Mouse (Mus musculus): ENCODE measurements at regions not wholly inside any gene's neighbourhood (a gene's known extent, or its start where the extent isn't known, plus 50 kb on each side); places are given as distances from the start of the nearest gene placed in this dataset.
A peak's percentile ranks its signal among the peaks of the same experiment; 100 is the strongest.

DNA sequence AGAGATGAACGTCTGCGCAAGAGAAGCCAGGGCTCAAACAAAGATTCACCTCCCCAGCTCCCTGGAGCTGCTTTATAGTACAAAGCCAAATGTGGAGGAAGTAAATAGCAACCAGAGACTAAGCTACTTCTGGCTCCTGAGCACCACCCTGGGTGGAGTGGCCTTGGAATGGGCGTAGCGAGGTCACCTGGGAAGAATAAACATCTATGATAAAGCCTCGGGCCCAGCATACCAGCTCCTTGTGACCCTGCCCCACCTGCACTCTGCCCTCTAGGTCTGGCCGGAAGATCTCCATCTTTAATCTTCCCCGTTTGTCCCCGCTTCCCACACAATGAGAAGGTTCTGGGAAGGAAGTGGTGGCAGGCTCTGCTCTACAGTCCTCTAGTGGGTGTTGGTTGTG lies 61.0 kb upstream of the Ptpn3 start:
- no peaks in the 10 kb centered on the region for H3K9me3 ChIP-seq (replicated peaks; ENCODE audit: control insufficient read depth, low read length)
- H3K4me2 ChIP-seq (ENCODE audit: low read depth, low read length): no peak overlapping the region
- DNase-seq (ENCODE audit: low spot score) (no peak), ATAC-seq (ENCODE audit: insufficient read depth, low read depth) (no peak)
- H3K27ac ChIP-seq (ENCODE audit: low read depth): no peak overlapping the region
- no peaks in the 10 kb centered on the region for H3K36me3 ChIP-seq (replicated peaks; ENCODE audit: control insufficient read depth, insufficient read depth, low read length)
- 73% methylated on average over 8 of the region's 8 CpGs for WGBS
- H3K4me3 ChIP-seq (ENCODE audit: low read depth, low read length): no peak overlapping the region
- H3K4me1 ChIP-seq (ENCODE audit: control insufficient read depth, insufficient read depth): no peaks in the 10 kb centered on the region
- no peaks in the 10 kb centered on the region for H3K27me3 ChIP-seq (ENCODE audit: control insufficient read depth, insufficient read depth, low read length)
- TF ChIP-seq EP300 (IDR thresholded peaks at IDR 0.05; ENCODE audit: low read depth): no peak
- TF ChIP-seq CTCF (IDR thresholded peaks at IDR 0.05; ENCODE audit: low read depth): no peak
- H3K9ac ChIP-seq (replicated peaks; ENCODE audit: low read depth, low read length): no peak overlapping the region

GRCm38 (mm10) chr4:57369736-57370373 lies 64.2 kb upstream of the Palm2 start:
- no peak overlapping the region for H3K4me2 ChIP-seq (ENCODE audit: low read depth, low read length)
- DNase-seq (ENCODE audit: low spot score): peak; percentile 82
- H3K4me3 ChIP-seq (ENCODE audit: low read depth, low read length): no peak overlapping the region
- H3K27ac ChIP-seq (ENCODE audit: low read depth): no peak overlapping the region
- no peaks in the 10 kb centered on the region for H3K9me3 ChIP-seq (replicated peaks; ENCODE audit: control insufficient read depth, low read length)
- ATAC-seq (ENCODE audit: insufficient read depth, low read depth): peak; percentile 73; the same call in 1 of the 2 replicates
- WGBS: 12% methylated on average over 12 of the region's 12 CpGs
- no peaks in the 10 kb centered on the region for H3K36me3 ChIP-seq (replicated peaks; ENCODE audit: control insufficient read depth, insufficient read depth, low read length)
- no peaks in the 10 kb centered on the region for H3K27me3 ChIP-seq (ENCODE audit: control insufficient read depth, insufficient read depth, low read length)
- TF ChIP-seq EP300 (IDR thresholded peaks at IDR 0.05; ENCODE audit: low read depth) (no peak), CTCF (IDR thresholded peaks at IDR 0.05; ENCODE audit: low read depth) (peak; percentile 87)
- H3K9ac ChIP-seq (replicated peaks; ENCODE audit: low read depth, low read length): no peak overlapping the region
- no peaks in the 10 kb centered on the region for H3K4me1 ChIP-seq (ENCODE audit: control insufficient read depth, insufficient read depth)

GRCm38 (mm10) chr4:57377872-57378271 lies 56.2 kb upstream of the Palm2 start:
- Histone ChIP-seq H3K4me1 (ENCODE audit: control insufficient read depth, insufficient read depth) (no peaks in the 10 kb centered on the region), H3K9me3 (replicated peaks; ENCODE audit: control insufficient read depth, low read length) (no peaks in the 10 kb centered on the region), H3K4me3 (ENCODE audit: low read depth, low read length) (no peak overlapping the region), H3K27me3 (ENCODE audit: control insufficient read depth, insufficient read depth, low read length) (no peaks in the 10 kb centered on the region), H3K4me2 (ENCODE audit: low read depth, low read length) (no peak overlapping the region), H3K27ac (ENCODE audit: low read depth) (no peak overlapping the region), H3K9ac (replicated peaks; ENCODE audit: low read depth, low read length) (no peak overlapping the region), H3K36me3 (replicated peaks; ENCODE audit: control insufficient read depth, insufficient read depth, low read length) (no peaks in the 10 kb centered on the region)
- TF ChIP-seq EP300 (IDR thresholded peaks at IDR 0.05; ENCODE audit: low read depth): no peak
- no peak for TF ChIP-seq CTCF (IDR thresholded peaks at IDR 0.05; ENCODE audit: low read depth)
- no peak for DNase-seq (ENCODE audit: low spot score)
- no peak for ATAC-seq (ENCODE audit: insufficient read depth, low read depth)
- 27% methylated on average over 5 of the region's 5 CpGs for WGBS

DNA sequence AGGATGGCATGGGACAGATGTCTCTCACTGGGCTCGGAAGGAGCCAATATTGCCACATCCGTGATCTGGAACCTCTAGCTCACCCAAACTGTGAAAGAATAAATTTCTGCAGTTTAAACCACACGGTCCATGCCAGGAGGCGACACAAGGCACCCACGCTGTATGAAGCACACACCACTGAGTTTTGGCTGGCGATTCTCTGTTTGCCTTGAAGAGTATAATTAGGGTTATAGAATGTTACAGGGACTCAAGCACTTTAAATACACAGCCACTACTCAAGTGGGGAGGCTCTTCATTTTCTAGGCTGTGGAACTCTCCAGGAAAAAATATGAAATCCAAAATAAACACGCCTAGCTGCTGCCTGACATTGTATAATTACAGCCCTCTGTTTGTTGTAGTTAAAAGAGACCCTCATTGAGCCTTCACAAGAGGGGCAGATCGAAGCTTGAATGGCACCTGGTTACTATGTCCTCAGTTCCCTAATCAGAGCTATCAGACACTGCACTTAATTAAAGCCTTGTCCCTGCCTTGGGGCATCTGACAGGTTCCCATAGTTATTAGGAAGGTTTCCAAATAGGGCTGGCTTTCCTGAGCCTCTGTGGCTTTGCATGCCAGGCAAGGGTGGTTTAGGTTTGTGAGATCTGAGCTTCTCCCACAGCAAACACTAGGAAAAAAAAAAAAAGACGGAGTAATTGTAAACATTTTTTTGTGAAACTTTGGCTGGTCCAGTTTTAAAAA lies 53.8 kb upstream of the Palm2 start:
- no peak for ATAC-seq (ENCODE audit: insufficient read depth, low read depth)
- Histone ChIP-seq H3K4me1 (ENCODE audit: control insufficient read depth, insufficient read depth) (no peaks in the 10 kb centered on the region), H3K27me3 (ENCODE audit: control insufficient read depth, insufficient read depth, low read length) (no peaks in the 10 kb centered on the region), H3K9ac (replicated peaks; ENCODE audit: low read depth, low read length) (no peak overlapping the region), H3K4me3 (ENCODE audit: low read depth, low read length) (no peak overlapping the region), H3K9me3 (replicated peaks; ENCODE audit: control insufficient read depth, low read length) (no peaks in the 10 kb centered on the region), H3K4me2 (ENCODE audit: low read depth, low read length) (no peak overlapping the region), H3K27ac (ENCODE audit: low read depth) (no peak overlapping the region), H3K36me3 (replicated peaks; ENCODE audit: control insufficient read depth, insufficient read depth, low read length) (no peaks in the 10 kb centered on the region)
- TF ChIP-seq CTCF (IDR thresholded peaks at IDR 0.05; ENCODE audit: low read depth) (no peak), EP300 (IDR thresholded peaks at IDR 0.05; ENCODE audit: low read depth) (no peak)
- WGBS: 82% methylated on average over 9 of the region's 9 CpGs
- DNase-seq (ENCODE audit: low spot score): no peak

- H3K27me3 ChIP-seq (ENCODE audit: control insufficient read depth, insufficient read depth, low read length): no peaks in the 10 kb centered on the region
- ATAC-seq (ENCODE audit: insufficient read depth, low read depth): no peak
- no peak for DNase-seq (ENCODE audit: low spot score)
- WGBS: 72% methylated on average over 4 of the region's 4 CpGs
- H3K9me3 ChIP-seq (replicated peaks; ENCODE audit: control insufficient read depth, low read length): no peaks in the 10 kb centered on the region
- H3K4me1 ChIP-seq (ENCODE audit: control insufficient read depth, insufficient read depth): no peaks in the 10 kb centered on the region
- TF ChIP-seq CTCF (IDR thresholded peaks at IDR 0.05; ENCODE audit: low read depth): no peak
- no peak for TF ChIP-seq EP300 (IDR thresholded peaks at IDR 0.05; ENCODE audit: low read depth)
- no peak overlapping the region for H3K27ac ChIP-seq (ENCODE audit: low read depth)
- H3K9ac ChIP-seq (replicated peaks; ENCODE audit: low read depth, low read length): no peak overlapping the region
- H3K4me3 ChIP-seq (ENCODE audit: low read depth, low read length): no peak overlapping the region
- H3K36me3 ChIP-seq (replicated peaks; ENCODE audit: control insufficient read depth, insufficient read depth, low read length): no peaks in the 10 kb centered on the region
- H3K4me2 ChIP-seq (ENCODE audit: low read depth, low read length): no peak overlapping the region
Observed at GRCm38 (mm10) chr4:57381306-57381705, 52.7 kb upstream of the Palm2 start.

Measured in heart, postnatal 0 days (tissue).